Mouse (Mus musculus) adrenal gland, adult 18-20 months (tissue): ENCODE data around the gene Eef1e1. TPM values are rescaled to one million over a fixed set of nuclear protein-coding genes. Genes with fewer than 3 reads are reported as not detected.

ENCODE experiments used
- total RNA-seq, 2 experiments: library from RNA; stranded (reverse); gene quantifications; 1 replicate in 1 of 2; 2 replicates in 1 of 2; pipeline ENCODE4 v1.2.3; 2021

The Eef1e1 gene
- total RNA-seq, 2 experiments from 2014 or later, result 28.9 to 44.0 TPM

Other genes starting within 250 kb of the Eef1e1 start
- gene Txndc5, start 130.2 kb downstream of the Eef1e1 start, total RNA-seq, result 100 to 1,000 TPM; 106 to 177 TPM
- gene Bloc1s5, start 23.9 kb downstream of the Eef1e1 start, total RNA-seq, result 10 to 100 TPM; 21.7 to 23.8 TPM